Mouse (Mus musculus) stomach, postnatal 0 days (tissue): ENCODE data around the gene Tgfbi.

ENCODE experiments used
- CTCF ChIP-seq: IDR thresholded peaks from 2 replicates; pipeline ENCODE4 v1.5.1; 2016; ENCODE audit warnings: antibody characterized with exemption, low read depth, mild to moderate bottlenecking, moderate library complexity
- EP300 ChIP-seq: optimal IDR thresholded peaks from 2 replicates; pipeline ENCODE3; 2016; ENCODE audit warnings: antibody characterized with exemption

DNA sequence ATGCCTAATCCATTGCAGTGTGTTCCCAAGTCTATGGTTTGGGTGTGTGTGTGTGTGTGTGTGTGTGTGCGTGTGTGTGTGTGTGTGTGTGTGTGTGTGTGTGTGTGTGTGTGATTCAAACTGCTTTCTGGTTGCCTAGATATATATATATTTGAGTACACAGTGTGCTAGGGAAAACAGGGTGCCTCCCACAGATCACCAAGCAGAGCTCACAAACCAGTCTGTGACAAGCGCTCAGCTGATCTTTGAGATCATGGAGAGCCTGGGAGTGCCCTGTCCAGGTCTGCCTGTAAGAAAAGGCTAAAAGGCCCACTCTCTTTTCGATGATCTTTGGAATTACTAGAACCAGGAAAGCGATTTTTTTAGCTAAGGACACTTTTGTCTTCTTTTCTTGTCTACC, 34.2 kb upstream of the Tgfbi start:
- TF ChIP-seq EP300: no peak
- TF ChIP-seq CTCF: no peak
